Mouse (Mus musculus) thymus, postnatal 36 days (tissue): Measurements from ENCODE around the gene Gphb5.
A peak's percentile ranks its signal among the peaks of the same experiment; 100 is the strongest.
"Not testable (repeated sequence)": the region's sequence is repeated elsewhere in the genome, so short reads cannot be mapped to it uniquely, and the experiment has no call there.

Source experiments
- DNase-seq, 2 experiments: peaks; one replicate each; pipeline ENCODE4 v3.0.0; 2022; ENCODE audit warnings: mixed read lengths in 2 of 2

Gphb5 gene

GRCm38 (mm10) chr12:75416681-75417080 is at the start of gene Gphb5:
Gphb5 (minus strand) TSS chr12:75416781.
- DNase-seq, result no peak

GRCm38 (mm10) chr12:75466206-75466605 is 49.6 kb upstream of the Gphb5 start:
- no peak for DNase-seq

DNA sequence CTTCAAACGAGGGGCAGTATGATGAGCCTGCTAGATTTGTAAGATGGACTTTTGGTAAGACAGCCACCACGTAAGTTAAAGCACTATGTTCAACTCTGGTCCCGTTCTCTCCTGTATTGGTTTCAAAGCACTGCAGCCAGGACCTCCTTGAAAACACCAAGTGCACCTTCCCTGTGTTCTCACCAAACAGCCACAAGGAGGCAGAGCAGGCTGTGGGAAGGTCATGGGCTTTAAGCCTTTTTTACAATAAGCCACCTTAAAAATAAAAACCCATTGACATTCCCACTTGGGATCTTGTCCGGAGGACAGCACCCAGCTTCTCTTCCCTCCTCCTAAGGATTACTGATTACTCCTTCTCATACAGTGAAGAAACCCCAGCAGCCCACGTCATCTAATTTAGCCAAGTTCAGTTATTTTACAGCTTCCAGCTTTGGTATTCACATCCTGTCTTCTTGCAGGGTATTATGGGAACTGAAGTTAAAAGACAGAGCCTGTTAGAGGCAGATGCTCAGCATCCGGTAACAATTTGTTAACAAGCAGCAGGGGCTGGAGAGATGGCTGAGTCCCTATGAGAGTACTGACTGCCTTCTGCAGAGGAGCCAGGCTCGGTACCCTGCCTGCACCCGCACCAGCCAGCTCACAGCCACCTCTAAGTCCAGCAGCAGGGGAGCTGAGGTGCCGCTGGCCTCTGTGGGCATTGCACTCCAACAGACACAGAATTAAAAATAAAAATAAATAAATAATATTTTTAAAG is 47.6 kb upstream of the Gphb5 start:
- DNase-seq, result no peak

- no peak for DNase-seq
Observed at GRCm38 (mm10) chr12:75460561-75460960, 44.0 kb upstream of the Gphb5 start.

DNA sequence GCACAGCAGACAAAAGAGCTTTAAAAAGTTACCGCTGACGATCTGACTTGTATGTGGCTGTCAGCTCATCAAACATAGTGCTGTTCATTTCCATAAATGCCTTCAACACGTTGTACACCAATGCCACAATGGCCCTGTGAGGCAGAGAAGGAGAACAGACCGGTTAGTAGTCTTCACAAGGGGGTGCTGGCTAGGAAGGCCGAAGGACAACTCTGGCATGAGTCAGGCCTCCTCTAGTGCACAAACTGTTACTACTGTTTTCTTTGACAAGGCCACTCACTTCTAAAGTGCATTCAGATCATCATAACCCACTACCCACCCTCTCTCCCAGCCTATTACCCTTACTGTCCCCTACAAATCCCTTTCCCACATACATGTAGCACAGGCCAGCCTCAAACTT is 43.1 kb upstream of the Gphb5 start:
- no peak for DNase-seq

GRCm38 (mm10) chr12:75453441-75453840 is 36.9 kb upstream of the Gphb5 start:
- no peak for DNase-seq

DNA sequence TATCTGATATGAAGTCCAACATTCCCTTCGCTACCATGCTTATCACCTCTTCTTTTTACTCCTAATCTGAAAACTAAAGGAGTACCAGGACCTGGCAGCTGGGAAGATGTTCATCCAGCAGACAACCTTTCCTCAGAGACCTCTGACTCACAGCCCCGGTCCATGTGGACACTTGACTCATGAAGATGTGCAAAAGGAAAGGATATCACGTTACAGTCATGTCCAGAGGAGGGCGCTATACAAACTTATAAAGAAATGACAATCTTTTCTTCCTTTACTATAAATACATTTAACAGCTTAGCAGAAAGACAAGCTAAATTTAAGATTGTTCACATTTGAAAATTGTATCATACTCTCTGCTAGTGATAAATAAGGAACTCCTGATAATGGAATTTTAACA is 36.4 kb upstream of the Gphb5 start:
- no peak for DNase-seq

- DNase-seq, result no peak
Observed at GRCm38 (mm10) chr12:75450592-75450991, 34.0 kb upstream of the Gphb5 start.

GRCm38 (mm10) chr12:75450011-75450410 is 33.4 kb upstream of the Gphb5 start:
- peak; percentile 25 to 58 for DNase-seq

GRCm38 (mm10) chr12:75449475-75449966 is 32.9 kb upstream of the Gphb5 start:
- DNase-seq, result peak; percentile 47 to 68

- peak; percentile 18 to 24 for DNase-seq
Observed at GRCm38 (mm10) chr12:75448921-75449320, 32.3 kb upstream of the Gphb5 start.

DNA sequence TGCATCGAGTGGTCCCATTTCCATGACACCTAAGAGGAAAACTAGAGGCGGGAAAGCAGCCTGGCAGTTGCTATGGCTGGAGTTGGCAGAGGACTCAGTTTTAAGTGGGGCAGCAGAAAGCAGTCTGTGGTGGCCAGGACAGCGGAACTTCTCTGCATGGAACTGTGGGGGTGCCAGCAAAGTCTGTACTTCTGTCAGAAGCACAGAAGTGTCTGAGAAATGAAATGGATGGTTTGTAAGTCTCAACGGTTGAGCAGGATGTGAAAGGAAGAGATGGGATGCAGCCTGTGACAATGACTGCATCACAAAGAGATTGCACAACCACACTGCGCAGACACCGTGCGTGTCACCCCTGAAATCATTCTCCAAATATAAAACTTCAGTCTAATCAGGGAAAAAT is 29.7 kb upstream of the Gphb5 start:
- DNase-seq, result no peak

- DNase-seq, result not testable (repeated sequence)
Observed at GRCm38 (mm10) chr12:75432400-75432799, 15.8 kb upstream of the Gphb5 start.

- DNase-seq, result no peak
Observed at GRCm38 (mm10) chr12:75429685-75430396, 13.3 kb upstream of the Gphb5 start.

- DNase-seq, result no peak
Observed at GRCm38 (mm10) chr12:75428719-75429118, 12.1 kb upstream of the Gphb5 start.

DNA sequence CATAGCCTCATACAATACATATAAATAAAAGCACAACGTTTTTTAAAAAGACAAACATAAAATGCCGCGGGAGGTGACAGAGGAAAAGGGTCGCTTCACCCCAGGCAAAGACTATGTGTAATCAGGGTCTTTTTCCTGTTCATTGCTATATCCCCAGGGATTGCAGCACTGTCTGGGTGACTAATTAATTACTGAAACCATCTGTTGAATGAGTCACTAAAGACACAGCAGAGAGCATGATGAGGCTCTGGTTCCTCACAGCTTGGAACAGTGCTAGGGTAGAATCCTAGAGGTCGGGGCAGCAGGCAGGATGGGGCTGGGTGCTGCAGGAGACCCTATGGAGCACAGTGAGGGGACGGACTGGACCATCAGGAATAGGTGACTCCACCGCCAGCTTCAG is 9.3 kb upstream of the Gphb5 start:
- no peak for DNase-seq

DNA sequence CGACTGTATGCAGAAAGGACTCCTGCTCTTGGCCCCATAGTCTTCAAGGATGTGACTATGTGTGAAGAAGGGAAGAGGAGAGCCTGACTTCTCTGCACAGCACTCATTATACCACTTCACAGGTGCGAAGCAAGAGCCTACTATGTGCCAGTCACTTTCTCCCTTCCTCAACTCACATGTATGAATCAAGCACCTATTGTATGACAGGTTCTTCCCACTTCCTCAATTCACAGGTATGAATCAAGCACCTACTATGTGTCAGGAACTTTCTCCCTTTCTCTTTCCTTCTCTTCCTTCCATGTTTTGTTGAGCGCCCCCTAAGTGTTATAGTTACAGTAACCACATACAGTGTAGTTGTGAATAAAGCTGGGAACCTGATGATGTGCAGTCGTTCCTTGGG is 8.2 kb upstream of the Gphb5 start:
- DNase-seq, result no peak

DNA sequence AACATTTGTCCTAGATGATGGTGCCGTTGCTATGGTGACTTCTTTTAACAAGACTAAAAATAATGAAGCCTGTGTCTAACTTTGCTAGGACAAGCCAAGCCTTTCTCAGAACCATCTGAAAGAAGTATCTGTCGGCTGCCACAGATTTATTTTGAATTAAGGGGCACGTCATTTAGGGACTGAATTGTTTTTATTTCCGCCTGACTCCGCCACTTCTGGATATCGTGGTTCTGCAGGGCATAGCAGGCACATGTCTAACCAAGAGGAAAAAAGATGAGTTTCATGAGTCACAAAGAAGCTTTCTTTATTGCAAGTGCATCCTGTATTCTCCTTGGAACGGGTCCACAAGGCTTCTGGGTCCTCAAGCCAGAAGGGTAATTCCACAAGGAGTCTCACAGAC is 7.8 kb upstream of the Gphb5 start:
- DNase-seq, result no peak

DNA sequence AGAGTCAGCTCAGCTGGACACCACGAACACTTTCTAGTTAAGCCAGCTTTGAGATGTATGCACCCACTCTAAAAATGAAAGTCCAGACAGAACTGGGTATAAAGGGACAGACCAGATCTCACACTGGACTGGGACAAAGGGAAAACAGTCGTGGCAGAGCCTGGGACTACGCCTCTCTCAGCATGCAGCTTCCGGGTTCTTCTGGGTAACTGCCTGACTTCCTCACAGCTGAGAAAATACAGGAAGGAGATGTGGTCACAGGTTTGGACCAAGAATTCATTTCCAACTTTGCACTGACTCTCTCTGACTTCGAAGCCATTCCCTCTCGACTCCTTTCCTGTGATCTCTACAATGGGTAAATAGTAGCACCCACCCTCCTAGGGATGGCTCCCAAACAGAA is 1.6 kb downstream of the Gphb5 start:
- peak in 1 of 2 experiments; percentile 27 for DNase-seq

DNA sequence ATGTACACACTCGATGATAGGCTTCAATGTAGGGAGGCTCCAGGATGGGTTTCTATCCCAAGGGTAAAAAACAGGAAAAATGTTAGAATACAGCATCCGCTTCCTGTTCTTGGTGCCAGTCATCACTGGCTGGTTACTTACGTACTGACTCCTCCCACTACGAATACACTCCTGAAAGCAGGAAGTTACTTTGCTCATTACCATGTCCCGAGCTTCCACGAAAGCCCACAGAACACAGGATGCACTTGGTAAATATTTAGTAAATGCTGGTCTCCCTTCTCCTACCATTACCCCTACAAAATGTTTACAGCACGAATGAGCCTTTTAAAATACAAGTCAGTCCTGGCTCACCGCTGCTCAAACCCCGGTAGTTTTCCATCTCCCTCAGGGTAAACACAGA is 3.6 kb downstream of the Gphb5 start:
- no peak for DNase-seq

- no peak for DNase-seq
Observed at GRCm38 (mm10) chr12:75397077-75397476, 19.5 kb downstream of the Gphb5 start.

DNA sequence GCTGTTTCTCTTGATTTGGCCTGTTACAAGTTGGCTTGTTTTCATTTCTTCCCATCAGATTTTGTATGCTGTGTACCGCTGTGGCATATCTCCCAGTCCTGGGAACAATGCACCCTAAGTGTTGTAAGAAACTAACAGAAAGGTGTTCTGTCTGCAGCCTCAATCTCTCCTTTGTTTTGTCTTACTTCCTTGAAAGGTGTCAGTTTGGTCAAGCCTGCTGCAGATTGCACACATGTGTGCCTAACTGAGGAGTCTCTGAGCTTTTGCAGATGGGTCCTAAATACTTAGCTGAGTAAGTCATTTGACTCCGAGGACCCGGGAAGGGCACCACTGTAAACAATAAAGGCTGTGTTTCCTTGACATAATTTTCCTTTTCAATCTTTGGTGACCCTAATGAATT is 20.0 kb downstream of the Gphb5 start:
- no peak for DNase-seq

DNA sequence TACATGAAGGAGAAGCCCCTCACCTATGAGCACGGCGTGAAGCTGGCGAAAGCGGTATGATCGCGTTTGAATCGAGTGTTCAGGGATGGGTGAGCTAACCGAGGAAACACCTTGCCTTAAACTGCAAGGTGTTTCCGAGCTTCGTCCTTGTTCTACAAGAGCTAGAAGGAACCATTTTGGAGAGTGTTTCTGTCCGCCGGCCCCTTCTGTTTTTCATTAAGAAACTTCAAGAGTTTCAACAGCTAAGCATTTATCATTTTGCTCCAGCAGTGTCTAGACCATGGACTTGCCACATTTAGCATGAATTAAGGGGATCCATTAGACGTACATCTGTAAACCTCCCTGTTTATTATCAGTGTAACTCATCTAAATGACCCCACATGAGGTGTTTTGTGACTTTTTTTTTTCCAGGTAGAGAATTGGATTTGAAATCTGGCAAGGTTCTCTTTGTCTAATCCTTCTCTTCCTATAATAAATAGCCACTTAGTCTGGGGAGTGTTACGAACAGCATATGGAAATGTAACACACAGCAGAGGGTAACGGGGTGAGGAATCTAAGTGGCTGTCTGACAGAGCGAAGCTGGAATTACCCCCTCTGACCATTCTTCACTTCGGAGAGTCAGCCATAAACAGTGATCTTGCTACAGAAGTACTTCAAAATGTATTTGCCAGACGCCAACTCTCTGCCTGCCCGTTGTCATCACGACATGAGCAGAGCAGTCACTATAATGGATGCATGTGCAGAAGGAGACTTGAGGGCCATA is 22.4 kb downstream of the Gphb5 start:
- no peak for DNase-seq

DNA sequence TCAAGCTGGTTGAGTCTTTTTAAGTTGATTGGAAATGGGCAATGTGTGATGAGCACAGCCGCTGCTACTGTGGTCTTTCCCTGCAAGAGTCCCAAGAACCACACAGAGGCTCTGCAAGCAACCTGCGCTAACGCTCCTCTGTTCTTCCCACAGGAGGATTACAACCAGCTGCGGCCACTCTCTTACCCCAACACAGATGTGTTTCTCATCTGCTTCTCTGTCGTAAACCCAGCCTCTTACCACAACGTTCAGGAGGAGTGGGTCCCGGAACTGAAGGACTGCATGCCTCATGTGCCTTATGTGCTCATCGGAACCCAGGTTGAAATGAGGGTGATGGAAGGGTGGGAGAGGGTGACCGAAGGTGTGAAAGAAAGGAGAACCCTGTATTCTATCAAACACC is 25.1 kb downstream of the Gphb5 start:
- DNase-seq, result peak; percentile 46 to 66
